ENCODE assay signal across 12 mouse cellular contexts in genomic region chr5:110434816-110435215, GRCm38 (mm10). TPM values are rescaled to one million over a fixed set of nuclear protein-coding genes. Genes with fewer than 3 reads are reported as not detected.
DNase-seq lines count a peak whose midpoint lies in the region; ATAC-seq and TF ChIP-seq lines count a peak whose summit lies in the region.
"Had no signal": no experiment of that assay in that cellular context is flagged by ENCODE, and none has a peak within 500 bp of the region (broad histone marks: within the 10 kb centered on the region; RNA-seq: fewer than 3 reads in every experiment).

No protein-coding gene starts in this region.

- CTCF ChIA-PET in Patski (lab: Charles Lee) = interaction anchor here (0.7 to 1.9 kb wide), 15 partner anchors 9 to 205 kb away, joined by 3 to 8 read pairs (median 4); no protein-coding TSS in a partner anchor

- H3K27ac ChIP-seq in hindbrain, embryonic 16.5 days (ENCODE audit: low read depth, low read length) = no peak overlapping the region
- no peak overlapping the region for H3K27ac ChIP-seq in hindbrain, embryonic 12.5 days
- H3K27ac ChIP-seq: embryonic facial prominence, embryonic 13.5 days; heart, embryonic 13.5 days had no signal

- no peak overlapping the region for H3K4me3 ChIP-seq in hindbrain, embryonic 16.5 days (ENCODE audit: low read length)
- H3K4me3 ChIP-seq in hindbrain, embryonic 12.5 days = no peak overlapping the region
- H3K4me3 ChIP-seq: embryonic facial prominence, embryonic 13.5 days; heart, embryonic 13.5 days had no signal

- peak; percentile 72 for TF ChIP-seq CTCF in Patski (IDR thresholded peaks at IDR 0.05)

- no peaks in the 10 kb centered on the region for H3K27me3 ChIP-seq in hindbrain, embryonic 16.5 days (replicated peaks; ENCODE audit: control insufficient read depth, insufficient read depth, low read length)
- H3K27me3 ChIP-seq in hindbrain, embryonic 12.5 days = no peaks in the 10 kb centered on the region
- H3K27me3 ChIP-seq in Patski = no peaks in the 10 kb centered on the region
- H3K27me3 ChIP-seq: embryonic facial prominence, embryonic 13.5 days; heart, embryonic 13.5 days had no signal

- intact Hi-C loops in left cerebral cortex, postnatal 4 days (cut with DNase I) = no loop called here

- POLR2A ChIA-PET in Patski (lab: Charles Lee) = interaction anchor here (0.8 to 1.2 kb wide), 3 partner anchors 9 to 66 kb away, joined by 3 to 5 read pairs (median 3); no protein-coding TSS in a partner anchor

- no peaks in the 10 kb centered on the region for H3K9me3 ChIP-seq in hindbrain, embryonic 16.5 days (ENCODE audit: control insufficient read depth, low read length)
- H3K9me3 ChIP-seq in hindbrain, embryonic 12.5 days (replicated peaks) = no peaks in the 10 kb centered on the region
- H3K9me3 ChIP-seq: embryonic facial prominence, embryonic 13.5 days; heart, embryonic 13.5 days had no signal

- no peak overlapping the region for H3K9ac ChIP-seq in hindbrain, embryonic 16.5 days (ENCODE audit: low read depth, low read length)
- H3K9ac ChIP-seq in hindbrain, embryonic 12.5 days = no peak overlapping the region
- H3K9ac ChIP-seq: embryonic facial prominence, embryonic 13.5 days; heart, embryonic 13.5 days had no signal

- no peak overlapping the region for H3K4me2 ChIP-seq in hindbrain, embryonic 16.5 days (ENCODE audit: low read length)
- no peak overlapping the region for H3K4me2 ChIP-seq in hindbrain, embryonic 12.5 days (replicated peaks)
- H3K4me2 ChIP-seq: embryonic facial prominence, embryonic 13.5 days; heart, embryonic 13.5 days had no signal

- peaks cover 13% of the 10 kb centered on the region for H3K36me3 ChIP-seq in hindbrain, embryonic 16.5 days (ENCODE audit: control insufficient read depth, insufficient read depth, low read length)
- peaks cover 30% of the 10 kb centered on the region for H3K36me3 ChIP-seq in hindbrain, embryonic 12.5 days

- peaks cover 4% of the 10 kb centered on the region; the same call in 1 of the 2 replicates for H3K4me1 ChIP-seq in hindbrain, embryonic 16.5 days (ENCODE audit: control insufficient read depth, insufficient read depth, low read depth, low read length)
- peaks cover 22% of the 10 kb centered on the region for H3K4me1 ChIP-seq in hindbrain, embryonic 12.5 days

- in situ Hi-C loops in Patski (cut with MboI; ENCODE audit: low pct_unique_long_range_greater_than_20kb) = no loop called here

- DNase-seq in Patski (ENCODE audit: low read depth, low spot score) = no peak
- DNase-seq in induced T-regulatory cell, adult 2 months (ENCODE audit: low read depth) = peak; percentile 43
- no peak for DNase-seq in natural killer cell, adult 2 months (ENCODE audit: low spot score in 2 of 2)
- no peak for DNase-seq in urinary bladder, adult 2 months (ENCODE audit: low spot score)
- no peak for DNase-seq in left cerebral cortex, postnatal 4 days
- DNase-seq: adrenal gland, adult 2 months; right cerebral cortex, postnatal 14 days had no signal

- peak; percentile 43; the same call in 1 of the 2 replicates for ATAC-seq in hindbrain, embryonic 16.5 days
- no peak for ATAC-seq in hindbrain, embryonic 12.5 days (ENCODE audit: low FRiP score)
- peak; percentile 39 for ATAC-seq in CD4-positive, CD25-positive, alpha-beta regulatory T cell, adult 4 months
- ATAC-seq in Patski = peak; percentile 59

RNA-seq across cellular contexts. Expression of gene Fbrsl1, which starts 13.5 kb away (rescaled TPM):
- polyA plus RNA-seq in hindbrain, embryonic 16.5 days (2015; fragmentation: Nextera tagmentation; extraction: Ambion mirVana) = 10.7 and 13.6 TPM in 2 replicates
- polyA plus RNA-seq in hindbrain, embryonic 12.5 days (2016; fragmentation: Nextera tagmentation; extraction: Ambion mirVana) = 34.4 and 35.5 TPM in 2 replicates
- polyA plus RNA-seq in CD4-positive, CD25-positive, alpha-beta regulatory T cell, adult 4 months (2017; shearing (Covaris generic)) = 1 to 10 TPM; 4.2 to 7.2 TPM
- 33.6 TPM for polyA plus RNA-seq in Patski (2021)
- 22.1 and 36.4 TPM in 2 replicates for polyA plus RNA-seq in urinary bladder, adult 2 months (2012; rRNA removed)
- 10 to 100 TPM; 68.1 to 72.9 TPM for total RNA-seq in left cerebral cortex, postnatal 4 days (2021)
